Mouse (Mus musculus): ENCODE measurements around the gene Tmem266.

DNA sequence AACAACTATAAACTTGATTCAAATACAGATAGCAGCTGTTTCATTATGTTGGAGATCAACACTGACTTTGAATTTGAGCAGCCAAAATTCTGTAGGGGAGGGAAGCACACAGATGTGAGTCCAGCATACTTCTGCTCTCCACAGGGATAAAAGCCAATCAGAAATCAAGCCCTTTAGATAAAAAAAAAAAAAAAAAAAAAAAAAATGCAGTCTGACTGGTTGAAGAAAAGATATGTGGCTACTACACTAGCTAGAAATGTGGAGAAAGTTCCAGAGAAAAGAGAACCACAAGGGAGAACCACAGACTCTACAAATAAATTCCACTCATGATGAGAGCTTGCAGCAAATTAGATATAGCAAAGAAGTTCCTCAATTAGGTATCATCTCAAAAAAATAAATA is 152.0 kb downstream of the Tmem266 start:
- TF ChIP-seq CTCF (IDR thresholded peaks at IDR 0.05; ENCODE audit: extremely low read depth, insufficient read length, insufficient replicate concordance, low read depth, low read length) (no peak), POLR2A (IDR thresholded peaks at IDR 0.05; ENCODE audit: low read depth, low read length) (no peak)
